Mouse (Mus musculus) embryonic facial prominence, embryonic 14.5 days (tissue): ENCODE data around the gene Mtm1. TPM values are rescaled to one million over a fixed set of nuclear protein-coding genes. Genes with fewer than 3 reads are reported as not detected.
"Not testable (repeated sequence)": the region's sequence is repeated elsewhere in the genome, so short reads cannot be mapped to it uniquely, and the experiment has no call there.

ENCODE experiments used
- ATAC-seq: fragments of 200-750 bp; cut with Nextera tagmentation; 2 replicates; pipeline ENCODE4 v1.8.0; 2017; ENCODE audit warnings: low read depth, moderate number of reproducible peaks, moderate TSS enrichment
- DNase-seq: peaks from one replicate; pipeline ENCODE4 v3.0.0-alpha.2; 2015; ENCODE audit warnings: low spot score
- H3K27ac ChIP-seq: fragments of 300-500 bp; sonication (generic); replicated peaks from 2 replicates; pipeline ENCODE4 v1.5.1; 2014; ENCODE audit warnings: low read depth, mild to moderate bottlenecking, low read length, moderate library complexity
- H3K27me3 ChIP-seq: fragments of 300-500 bp; sonication (generic); replicated peaks from 2 replicates; pipeline ENCODE4 v1.6.1; 2014; ENCODE audit warnings: low read length; ENCODE audit not compliant: control insufficient read depth, insufficient read depth
- H3K36me3 ChIP-seq: fragments of 300-500 bp; sonication (generic); 2 replicates; pipeline ENCODE4 v1.6.1; 2014; ENCODE audit warnings: low read length, mixed read lengths; ENCODE audit not compliant: control insufficient read depth, insufficient read depth
- H3K4me1 ChIP-seq: fragments of 300-500 bp; sonication (generic); 2 replicates; pipeline ENCODE4 v1.6.1; 2014; ENCODE audit warnings: antibody characterized with exemption, low read length; ENCODE audit not compliant: control insufficient read depth, insufficient read depth
- H3K4me2 ChIP-seq: fragments of 300-500 bp; sonication (generic); 2 replicates; pipeline ENCODE4 v1.6.1; 2014; ENCODE audit warnings: low read depth, mild to moderate bottlenecking, low read length, moderate library complexity, mixed read lengths
- H3K4me3 ChIP-seq: fragments of 300-500 bp; sonication (generic); 2 replicates; pipeline ENCODE4 v1.5.1; 2014; ENCODE audit warnings: low read depth, mild to moderate bottlenecking, low read length
- H3K9ac ChIP-seq: fragments of 300-500 bp; sonication (generic); 2 replicates; pipeline ENCODE4 v1.6.1; 2014; ENCODE audit warnings: low read depth, mild to moderate bottlenecking, low read length, moderate library complexity, mixed read lengths
- H3K9me3 ChIP-seq: fragments of 300-500 bp; sonication (generic); 2 replicates; pipeline ENCODE4 v1.6.1; 2016; ENCODE audit warnings: low read length; ENCODE audit not compliant: control insufficient read depth
- WGBS: fragments of 180-500 bp; shearing (Covaris S2); extraction: QIAGEN DNeasy Blood & Tissue Kit; methylation state at CpG from one replicate; pipeline ENCODE4 v1.1.7; 2014; 5-methylcytosine and 5-hydroxymethylcytosine counted together
- polyA plus RNA-seq: library from polyadenylated mRNA; unstranded; fragments of >200 nt; fragmentation: Nextera tagmentation; extraction: Ambion mirVana; gene quantifications from 2 replicates; pipeline ENCODE4 v1.2.1, GENCODE M21; 2014

Mtm1 gene
- polyA plus RNA-seq, 1 experiment from 2014 or later = 4.8 TPM

- Histone ChIP-seq H3K27ac (no peak overlapping the region), H3K4me1 (no peaks in the 10 kb centered on the region), H3K9me3 (no peaks in the 10 kb centered on the region), H3K4me2 (no peak overlapping the region), H3K27me3 (peaks cover 4% of the 10 kb centered on the region; the same call in 1 of the 2 replicates), H3K4me3 (no peak overlapping the region), H3K9ac (no peak overlapping the region), H3K36me3 (no peaks in the 10 kb centered on the region)
- no peak for DNase-seq
- ATAC-seq = no peak
- 77% methylated on average over 2 of the region's 2 CpGs for WGBS
These were observed 85.4 kb downstream of the Mtm1 start for GRCm38 (mm10) chrX:71296005-71296404.

GRCm38 (mm10) chrX:71302148-71302547 is 91.6 kb downstream of the Mtm1 start:
- Histone ChIP-seq H3K4me1 (no peaks in the 10 kb centered on the region), H3K9me3 (no peaks in the 10 kb centered on the region), H3K4me2 (no peak overlapping the region), H3K4me3 (no peak overlapping the region), H3K27ac (no peak overlapping the region), H3K27me3 (peaks cover 4% of the 10 kb centered on the region; the same call in 1 of the 2 replicates), H3K36me3 (no peaks in the 10 kb centered on the region), H3K9ac (no peak overlapping the region)
- DNase-seq (no peak), ATAC-seq (no peak)
- 86% methylated on average over 5 of the region's 5 CpGs for WGBS

- peak; percentile 48 for DNase-seq
- no peaks in the 10 kb centered on the region for H3K9me3 ChIP-seq
- H3K4me3 ChIP-seq = no peak overlapping the region
- no peaks in the 10 kb centered on the region for H3K4me1 ChIP-seq
- no peak overlapping the region for H3K9ac ChIP-seq
- no peak overlapping the region for H3K27ac ChIP-seq
- no peak overlapping the region for H3K4me2 ChIP-seq
- H3K27me3 ChIP-seq = no peaks in the 10 kb centered on the region; the same call in 1 of the 2 replicates
- ATAC-seq = no peak
- WGBS = 36% methylated on average over 8 of the region's 8 CpGs
- no peaks in the 10 kb centered on the region for H3K36me3 ChIP-seq
These were observed 100.7 kb downstream of the Mtm1 start for GRCm38 (mm10) chrX:71311229-71311628.

- no peak for ATAC-seq
- 79% methylated on average over 5 of the region's 5 CpGs for WGBS
- no peaks in the 10 kb centered on the region for H3K36me3 ChIP-seq
These were observed 103.8 kb downstream of the Mtm1 start for GRCm38 (mm10) chrX:71314380-71314779.

GRCm38 (mm10) chrX:71352033-71352432 is 141.5 kb downstream of the Mtm1 start:
- Histone ChIP-seq H3K36me3 (no peaks in the 10 kb centered on the region), H3K4me2 (no peak overlapping the region), H3K4me1 (no peaks in the 10 kb centered on the region), H3K27ac (no peak overlapping the region), H3K9ac (no peak overlapping the region), H3K9me3 (no peaks in the 10 kb centered on the region), H3K27me3 (no peaks in the 10 kb centered on the region), H3K4me3 (no peak overlapping the region)
- ATAC-seq = no peak
- 71% methylated on average over 1 of the region's 1 CpGs for WGBS
- DNase-seq = no peak

More at GRCm38 (mm10) chrX:71314380-71314779, 103.8 kb downstream of the Mtm1 start:
- no peak overlapping the region for H3K4me2 ChIP-seq
- H3K9me3 ChIP-seq = no peaks in the 10 kb centered on the region
- no peak overlapping the region for H3K4me3 ChIP-seq
- DNase-seq = no peak
- no peaks in the 10 kb centered on the region for H3K4me1 ChIP-seq
- no peaks in the 10 kb centered on the region; the same call in 1 of the 2 replicates for H3K27me3 ChIP-seq
- no peak overlapping the region for H3K9ac ChIP-seq
- H3K27ac ChIP-seq = no peak overlapping the region

- Histone ChIP-seq H3K4me3 (no peak overlapping the region), H3K4me1 (no peaks in the 10 kb centered on the region), H3K9me3 (no peaks in the 10 kb centered on the region), H3K27me3 (no peaks in the 10 kb centered on the region), H3K9ac (no peak overlapping the region), H3K36me3 (no peaks in the 10 kb centered on the region), H3K4me2 (no peak overlapping the region), H3K27ac (no peak overlapping the region)
- 59% methylated on average over 1 of the region's 1 CpGs for WGBS
- DNase-seq = no peak
- ATAC-seq = no peak
These were observed 144.8 kb downstream of the Mtm1 start for GRCm38 (mm10) chrX:71355331-71355730.

GRCm38 (mm10) chrX:71361793-71362192 is 151.2 kb downstream of the Mtm1 start:
- WGBS = 91% methylated on average over 10 of the region's 10 CpGs
- H3K9ac ChIP-seq, H3K27me3 ChIP-seq, H3K27ac ChIP-seq, H3K4me3 ChIP-seq, H3K36me3 ChIP-seq, H3K4me2 ChIP-seq, H3K9me3 ChIP-seq, DNase-seq, ATAC-seq, H3K4me1 ChIP-seq: not testable (repeated sequence)

GRCm38 (mm10) chrX:71364062-71364461 is 153.5 kb downstream of the Mtm1 start:
- Histone ChIP-seq H3K4me3 (peak overlapping the region; percentile 63), H3K9me3 (no peaks in the 10 kb centered on the region), H3K4me2 (peak overlapping the region; percentile 59), H3K4me1 (no peaks in the 10 kb centered on the region), H3K27ac (no peak overlapping the region), H3K27me3 (no peaks in the 10 kb centered on the region), H3K36me3 (no peaks in the 10 kb centered on the region), H3K9ac (peak overlapping the region; percentile 71)
- WGBS = 72% methylated on average over 5 of the region's 5 CpGs
- ATAC-seq = no peak
- DNase-seq = no peak

GRCm38 (mm10) chrX:71364554-71364991 is 154.0 kb downstream of the Mtm1 start, which contains the start of gene Mtmr1:
Mtmr1 (plus strand) TSS chrX:71364760.
- H3K36me3 ChIP-seq = no peaks in the 10 kb centered on the region
- H3K9ac ChIP-seq = peak within 1 kb of the TSS; percentile 71
- no peaks in the 10 kb centered on the region for H3K27me3 ChIP-seq
- H3K9me3 ChIP-seq = no peaks in the 10 kb centered on the region
- DNase-seq = peak; percentile 69
- no peaks in the 10 kb centered on the region for H3K4me1 ChIP-seq
- WGBS = 17% methylated on average over 4 of the region's 47 CpGs
- H3K27ac ChIP-seq = 0 out of 2 replicates have a peak within 1 kb of the TSS, but pooled peaks have one; percentile 21
- H3K4me3 ChIP-seq = peak within 1 kb of the TSS; percentile 63
- peak within 1 kb of the TSS; percentile 59 for H3K4me2 ChIP-seq
- peak; percentile 90 for ATAC-seq
